Mouse (Mus musculus) hindbrain, embryonic 16.5 days (tissue): Measurements from ENCODE around the gene Prune2. TPM values are rescaled to one million over a fixed set of nuclear protein-coding genes. Genes with fewer than 3 reads are reported as not detected.

ENCODE experiments used
- ATAC-seq: fragments of 200-750 bp; cut with Nextera tagmentation; 2 replicates; pipeline ENCODE4 v1.8.0; 2017; ENCODE audit warnings: moderate TSS enrichment, moderate library complexity
- H3K27ac ChIP-seq: fragments of 300-500 bp; sonication (generic); 2 replicates; pipeline ENCODE4 v1.5.1; 2014; ENCODE audit warnings: low read depth, mild to moderate bottlenecking, control low read depth, low read length, moderate library complexity
- H3K27me3 ChIP-seq: fragments of 300-500 bp; sonication (generic); replicated peaks from 2 replicates; pipeline ENCODE4 v1.6.1; 2014; ENCODE audit warnings: low read length; ENCODE audit not compliant: control insufficient read depth, insufficient read depth
- H3K36me3 ChIP-seq: fragments of 300-500 bp; sonication (generic); 2 replicates; pipeline ENCODE4 v1.6.1; 2014; ENCODE audit warnings: mild to moderate bottlenecking, low read length, moderate library complexity, mixed read lengths; ENCODE audit not compliant: control insufficient read depth, insufficient read depth
- H3K4me1 ChIP-seq: fragments of 300-500 bp; sonication (generic); 2 replicates; pipeline ENCODE4 v1.6.1; 2014; ENCODE audit warnings: low read depth, low read length; ENCODE audit not compliant: control insufficient read depth, insufficient read depth
- H3K4me2 ChIP-seq: fragments of 300-500 bp; sonication (generic); 2 replicates; pipeline ENCODE4 v1.6.1; 2014; ENCODE audit warnings: mild to moderate bottlenecking, low read length, control low read depth, moderate library complexity
- H3K4me3 ChIP-seq: fragments of 300-500 bp; sonication (generic); 2 replicates; pipeline ENCODE4 v1.5.1; 2014; ENCODE audit warnings: mild to moderate bottlenecking, low read length, control low read depth, moderate library complexity
- H3K9ac ChIP-seq: fragments of 300-500 bp; sonication (generic); 2 replicates; pipeline ENCODE4 v1.6.1; 2014; ENCODE audit warnings: low read depth, mild to moderate bottlenecking, control low read depth, low read length, moderate library complexity
- H3K9me3 ChIP-seq: fragments of 300-500 bp; sonication (generic); 2 replicates; pipeline ENCODE4 v1.6.1; 2014; ENCODE audit warnings: mild to moderate bottlenecking, low read length, moderate library complexity; ENCODE audit not compliant: control insufficient read depth
- WGBS: fragments of 180-500 bp; shearing (Covaris S2); extraction: QIAGEN DNeasy Blood & Tissue Kit; methylation state at CpG from one replicate; pipeline ENCODE4 v1.1.7; 2014; 5-methylcytosine and 5-hydroxymethylcytosine counted together
- polyA plus RNA-seq: library from polyadenylated mRNA; unstranded; fragments of >200 nt; fragmentation: Nextera tagmentation; extraction: Ambion mirVana; gene quantifications from 2 replicates; pipeline ENCODE4 v1.2.1, GENCODE M21; 2015

Gene Prune2
- polyA plus RNA-seq, 1 experiment from 2014 or later: 9.5 TPM

- WGBS: 47% methylated on average over 5 of the region's 5 CpGs
- H3K9me3 ChIP-seq: no peaks in the 10 kb centered on the region
- no peaks in the 10 kb centered on the region for H3K27me3 ChIP-seq
- no peak overlapping the region for H3K9ac ChIP-seq
- ATAC-seq: peak; percentile 61; the same call in 1 of the 2 replicates
- no peak overlapping the region for H3K27ac ChIP-seq
- no peak overlapping the region for H3K4me2 ChIP-seq
- H3K36me3 ChIP-seq: no peaks in the 10 kb centered on the region
- no peak overlapping the region for H3K4me3 ChIP-seq
- no peaks in the 10 kb centered on the region for H3K4me1 ChIP-seq
Measured at GRCm38 (mm10) chr19:16984897-16985296, 29.0 kb downstream of the Prune2 start.

GRCm38 (mm10) chr19:16987984-16988383 is 32.1 kb downstream of the Prune2 start:
- 77% methylated on average over 11 of the region's 11 CpGs for WGBS
- Histone ChIP-seq H3K27ac (no peak overlapping the region), H3K36me3 (no peaks in the 10 kb centered on the region), H3K4me2 (peak overlapping the region; percentile 25), H3K4me1 (no peaks in the 10 kb centered on the region), H3K9ac (no peak overlapping the region), H3K27me3 (no peaks in the 10 kb centered on the region), H3K4me3 (no peak overlapping the region), H3K9me3 (no peaks in the 10 kb centered on the region)
- peak; percentile 60; the same call in 1 of the 2 replicates for ATAC-seq

- Histone ChIP-seq H3K4me1 (no peaks in the 10 kb centered on the region), H3K4me2 (no peak overlapping the region), H3K27me3 (no peaks in the 10 kb centered on the region), H3K27ac (no peak overlapping the region), H3K9me3 (no peaks in the 10 kb centered on the region), H3K4me3 (no peak overlapping the region), H3K36me3 (no peaks in the 10 kb centered on the region), H3K9ac (no peak overlapping the region)
- 94% methylated on average over 4 of the region's 4 CpGs for WGBS
- ATAC-seq: no peak
Measured at GRCm38 (mm10) chr19:16992151-16992550, 36.2 kb downstream of the Prune2 start.

GRCm38 (mm10) chr19:16994260-16994659 is 38.3 kb downstream of the Prune2 start:
- no peak for ATAC-seq
- Histone ChIP-seq H3K27me3 (no peaks in the 10 kb centered on the region), H3K4me3 (no peak overlapping the region), H3K9me3 (no peaks in the 10 kb centered on the region), H3K4me2 (no peak overlapping the region), H3K9ac (no peak overlapping the region), H3K36me3 (no peaks in the 10 kb centered on the region), H3K27ac (no peak overlapping the region), H3K4me1 (no peaks in the 10 kb centered on the region)
- WGBS: 71% methylated on average over 8 of the region's 8 CpGs

- H3K4me2 ChIP-seq: no peak overlapping the region
- 84% methylated on average over 7 of the region's 7 CpGs for WGBS
- no peak overlapping the region for H3K9ac ChIP-seq
- H3K27me3 ChIP-seq: no peaks in the 10 kb centered on the region
- no peaks in the 10 kb centered on the region for H3K4me1 ChIP-seq
- ATAC-seq: no peak
- H3K27ac ChIP-seq: no peak overlapping the region
- no peaks in the 10 kb centered on the region for H3K36me3 ChIP-seq
- no peaks in the 10 kb centered on the region for H3K9me3 ChIP-seq
- H3K4me3 ChIP-seq: no peak overlapping the region
Measured at GRCm38 (mm10) chr19:16997915-16998314, 42.0 kb downstream of the Prune2 start.

- Histone ChIP-seq H3K9me3 (no peaks in the 10 kb centered on the region), H3K36me3 (no peaks in the 10 kb centered on the region), H3K4me3 (no peak overlapping the region), H3K4me1 (no peaks in the 10 kb centered on the region), H3K4me2 (no peak overlapping the region), H3K9ac (no peak overlapping the region), H3K27me3 (no peaks in the 10 kb centered on the region), H3K27ac (no peak overlapping the region)
- ATAC-seq: no peak
- 76% methylated on average over 17 of the region's 17 CpGs for WGBS
Measured at GRCm38 (mm10) chr19:17006220-17006907, 50.4 kb downstream of the Prune2 start.

GRCm38 (mm10) chr19:17011261-17011995 is 55.5 kb downstream of the Prune2 start:
- Histone ChIP-seq H3K9me3 (no peaks in the 10 kb centered on the region), H3K9ac (no peak overlapping the region), H3K36me3 (no peaks in the 10 kb centered on the region), H3K4me3 (no peak overlapping the region), H3K27me3 (no peaks in the 10 kb centered on the region), H3K27ac (no peak overlapping the region), H3K4me1 (no peaks in the 10 kb centered on the region), H3K4me2 (no peak overlapping the region)
- WGBS: 40% methylated on average over 6 of the region's 6 CpGs
- peak; percentile 37; the same call in 1 of the 2 replicates for ATAC-seq

GRCm38 (mm10) chr19:17013085-17013484 is 57.2 kb downstream of the Prune2 start:
- no peak overlapping the region for H3K4me3 ChIP-seq
- H3K4me2 ChIP-seq: no peak overlapping the region
- WGBS: 68% methylated on average over 2 of the region's 2 CpGs
- no peak overlapping the region for H3K9ac ChIP-seq
- no peaks in the 10 kb centered on the region for H3K36me3 ChIP-seq
- H3K4me1 ChIP-seq: no peaks in the 10 kb centered on the region
- no peaks in the 10 kb centered on the region for H3K9me3 ChIP-seq
- H3K27me3 ChIP-seq: no peaks in the 10 kb centered on the region
- ATAC-seq: no peak
- H3K27ac ChIP-seq: no peak overlapping the region

GRCm38 (mm10) chr19:17014337-17015124 is 58.6 kb downstream of the Prune2 start:
- no peak for ATAC-seq
- Histone ChIP-seq H3K4me2 (no peak overlapping the region), H3K4me1 (no peaks in the 10 kb centered on the region), H3K36me3 (no peaks in the 10 kb centered on the region), H3K9me3 (no peaks in the 10 kb centered on the region), H3K4me3 (no peak overlapping the region), H3K27ac (no peak overlapping the region), H3K9ac (no peak overlapping the region), H3K27me3 (no peaks in the 10 kb centered on the region)
- 83% methylated on average over 10 of the region's 10 CpGs for WGBS
